Mouse (Mus musculus): ENCODE data around the gene Gcdh. TPM values are rescaled to one million over a fixed set of nuclear protein-coding genes. Genes with fewer than 3 reads are reported as not detected.
"Not testable (repeated sequence)": the region's sequence is repeated elsewhere in the genome, so short reads cannot be mapped to it uniquely, and the experiment has no call there.

The Gcdh gene
- total RNA-seq, 2 experiments from 2014 or later, result 35.6 to 44.1 TPM

DNA sequence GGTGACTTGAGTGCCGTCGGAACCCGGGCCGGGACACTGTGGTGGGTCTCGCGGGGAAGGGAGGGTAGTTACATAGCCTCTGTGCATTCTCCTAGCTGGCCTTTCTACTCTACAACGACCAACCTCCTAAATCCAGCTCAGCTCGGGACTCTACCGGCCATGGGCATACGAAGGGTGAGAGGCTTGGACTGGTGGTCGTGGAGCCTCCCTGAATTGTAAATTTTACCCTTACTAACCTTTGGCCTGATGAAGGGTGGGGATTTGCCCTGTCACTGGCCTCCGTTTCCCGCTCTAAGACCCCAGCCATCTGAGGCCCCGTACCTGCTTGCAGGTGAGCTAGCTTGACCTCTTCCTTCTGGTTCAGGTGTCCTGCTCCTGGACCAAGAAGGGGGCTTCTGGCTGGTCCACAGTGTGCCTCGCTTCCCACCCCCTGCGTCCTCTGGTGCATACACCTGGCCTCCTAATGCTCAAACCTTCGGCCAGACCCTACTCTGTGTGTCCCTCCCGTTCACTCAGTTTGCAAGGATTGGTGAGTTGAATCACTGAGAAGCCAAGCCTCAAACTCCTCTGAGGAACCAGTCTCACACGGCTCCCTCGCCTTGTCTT is 15.5 kb upstream of the Gcdh start:
- Histone ChIP-seq H3K4me3 (peak overlapping the region; percentile 48), H3K27ac (no peak overlapping the region)
- intact Hi-C loops (cut with DNase I), result no loop called here
- no peak for TF ChIP-seq CTCF (IDR thresholded peaks at IDR 0.05)
- no peak for DNase-seq (ENCODE audit: extremely low spot score in 1 of 2, low spot score in 2 of 2)

DNA sequence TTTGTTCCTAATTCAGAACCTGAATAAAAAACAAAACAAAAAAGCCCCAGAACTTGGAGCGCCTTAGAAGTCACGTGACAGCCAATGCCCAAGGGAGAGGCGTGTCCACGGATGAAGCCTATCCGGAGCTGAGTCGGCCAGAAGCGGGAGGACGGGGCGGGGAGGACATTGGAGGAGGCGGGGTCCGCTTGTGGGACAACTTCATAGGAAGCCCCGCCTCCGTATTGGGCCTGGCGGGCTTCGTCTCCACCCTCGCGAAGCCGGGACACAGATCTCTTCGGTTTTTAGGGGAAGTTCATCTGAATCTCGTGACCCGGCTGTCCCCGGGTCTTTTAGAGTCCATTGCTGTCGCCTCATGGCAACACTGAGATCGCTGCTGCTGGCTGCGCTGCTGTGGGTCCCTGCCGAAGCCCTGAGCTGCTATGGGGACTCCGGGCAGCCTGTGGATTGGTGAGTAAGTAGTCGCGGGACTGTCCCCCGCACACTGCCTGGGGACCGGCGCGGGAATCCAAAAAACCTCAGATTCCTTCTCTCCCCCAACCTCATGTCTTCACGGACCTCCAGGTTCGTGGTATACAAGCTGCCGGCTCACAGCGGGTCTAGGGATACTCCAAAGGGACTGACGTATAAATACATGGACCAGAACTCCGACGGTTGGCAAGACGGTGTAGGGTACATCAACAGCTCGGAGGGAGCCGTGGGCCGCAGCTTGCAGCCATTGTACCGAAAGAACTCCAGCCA is 14.9 kb upstream of the Gcdh start, which contains the start of gene Dnase2a:
Gene Dnase2a, plus strand, starts transcription at position 140 of the 741 bp plus-strand sequence.
- DNase-seq (ENCODE audit: extremely low spot score in 1 of 2, low spot score in 2 of 2), result peak; percentile 70 to 81
- no peak for TF ChIP-seq CTCF (IDR thresholded peaks at IDR 0.05)
- Histone ChIP-seq H3K4me3 (peak within 1 kb of the TSS; percentile 48), H3K27ac (no peak within 1 kb of the TSS)
- intact Hi-C loops (cut with DNase I), result no loop called here

DNA sequence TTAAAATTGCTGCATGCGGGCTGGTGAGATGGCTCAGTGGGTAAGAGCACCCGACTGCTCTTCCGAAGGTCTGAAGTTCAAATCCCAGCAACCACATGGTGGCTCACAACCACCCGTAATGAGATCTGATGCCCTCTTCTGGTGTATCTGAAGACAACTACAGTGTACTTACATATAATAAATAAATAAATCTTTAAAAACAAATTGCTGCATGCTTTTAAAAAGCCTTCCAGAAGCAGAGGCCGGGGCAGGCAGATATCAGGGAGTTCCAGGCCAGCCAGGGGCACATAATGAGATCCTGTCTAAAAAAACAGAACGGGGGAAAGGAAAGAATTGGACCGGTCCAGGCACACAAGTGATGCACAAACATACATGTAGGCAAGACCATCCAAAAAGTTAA is 14.3 kb upstream of the Gcdh start:
- DNase-seq (ENCODE audit: extremely low spot score in 1 of 2, low spot score in 2 of 2); H3K27ac ChIP-seq; intact Hi-C loops (cut with DNase I): not testable (repeated sequence)
- H3K4me3 ChIP-seq, result peak overlapping the region; percentile 48

DNA sequence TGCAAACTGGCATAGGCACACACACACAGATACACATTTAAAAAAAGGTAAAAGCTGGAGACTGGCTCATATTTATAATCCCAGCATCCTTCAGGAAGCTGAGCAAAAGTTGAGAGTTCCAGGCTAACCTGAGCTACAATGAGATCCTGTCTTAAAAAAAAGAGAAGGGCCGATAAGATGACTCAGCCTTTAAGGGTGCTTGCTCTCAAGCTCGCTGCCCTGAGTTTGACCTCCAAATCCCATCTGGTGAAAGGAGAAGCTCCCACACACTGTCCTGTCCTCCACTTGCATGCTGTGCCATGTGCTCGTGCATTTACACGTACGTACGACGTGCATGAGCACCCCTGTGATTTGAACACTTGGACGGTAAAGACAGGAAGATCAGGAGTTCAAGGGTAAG is 13.8 kb upstream of the Gcdh start:
- intact Hi-C loops (cut with DNase I), result no loop called here
- DNase-seq (ENCODE audit: extremely low spot score in 1 of 2, low spot score in 2 of 2), result no peak
- H3K4me3 ChIP-seq, result no peak overlapping the region
- no peak overlapping the region for H3K27ac ChIP-seq
- no peak for TF ChIP-seq CTCF (IDR thresholded peaks at IDR 0.05)

DNA sequence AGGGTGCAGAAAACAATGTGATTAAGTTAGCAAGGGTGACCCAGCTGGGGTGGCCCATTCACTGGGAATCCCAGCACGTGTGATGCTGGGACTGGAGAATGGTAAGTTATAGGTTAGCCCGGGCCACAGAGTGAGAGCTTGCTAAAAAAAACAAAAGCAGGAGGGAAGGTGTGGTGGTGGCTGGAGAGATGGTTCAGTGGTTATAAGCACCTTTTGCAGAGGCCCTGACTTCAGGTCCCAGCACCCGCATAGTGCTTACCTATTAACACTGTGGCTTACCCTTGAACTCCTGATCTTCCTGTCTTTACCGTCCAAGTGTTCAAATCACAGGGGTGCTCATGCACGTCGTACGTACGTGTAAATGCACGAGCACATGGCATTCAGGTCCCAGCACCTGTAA is 13.3 kb upstream of the Gcdh start:
- TF ChIP-seq CTCF (IDR thresholded peaks at IDR 0.05), result no peak
- H3K4me3 ChIP-seq, result no peak overlapping the region
- H3K27ac ChIP-seq, result no peak overlapping the region
- intact Hi-C loops (cut with DNase I), result no loop called here
- DNase-seq (ENCODE audit: extremely low spot score in 1 of 2, low spot score in 2 of 2), result no peak

GRCm38 (mm10) chr8:84904351-84904750 is 10.6 kb upstream of the Gcdh start:
- intact Hi-C loops (cut with DNase I), result no loop called here
- no peak for TF ChIP-seq CTCF (IDR thresholded peaks at IDR 0.05)
- Histone ChIP-seq H3K4me3 (no peak overlapping the region), H3K27ac (no peak overlapping the region)
- DNase-seq (ENCODE audit: extremely low spot score in 1 of 2, low spot score in 2 of 2), result no peak

DNA sequence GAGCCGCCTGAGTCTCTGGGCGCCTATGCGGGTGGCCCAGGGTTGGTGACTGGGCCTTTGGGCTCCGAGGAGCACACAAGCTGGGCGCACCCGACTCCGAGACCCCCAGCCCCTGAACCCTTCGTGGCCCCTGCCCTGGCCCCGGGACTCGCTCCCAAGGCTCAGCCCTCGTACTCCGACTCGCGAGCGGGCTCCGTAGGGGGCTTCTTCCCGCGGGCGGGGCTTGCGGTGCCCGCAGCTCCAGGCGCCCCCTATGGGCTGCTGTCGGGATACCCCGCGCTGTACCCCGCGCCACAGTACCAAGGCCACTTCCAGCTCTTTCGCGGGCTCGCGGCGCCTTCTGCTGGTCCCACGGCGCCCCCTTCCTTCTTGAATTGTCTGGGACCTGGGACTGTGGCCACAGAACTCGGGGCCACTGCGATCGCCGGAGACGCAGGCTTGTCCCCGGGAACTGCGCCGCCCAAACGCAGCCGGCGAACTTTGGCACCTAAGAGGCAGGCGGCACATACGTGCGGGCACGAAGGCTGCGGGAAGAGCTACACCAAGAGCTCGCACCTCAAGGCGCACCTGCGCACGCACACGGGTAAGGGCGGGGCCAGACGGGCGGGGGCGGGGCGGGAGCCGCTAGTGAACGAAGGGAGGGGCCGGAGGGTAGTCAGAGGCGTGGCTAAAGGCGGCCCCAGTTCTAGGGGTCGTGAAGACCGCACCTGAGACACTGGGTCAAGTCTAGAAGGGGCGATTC is 9.4 kb upstream of the Gcdh start:
- peak overlapping the region; percentile 62; the same call in 1 of the 2 replicates for H3K27ac ChIP-seq
- intact Hi-C loops (cut with DNase I), result no loop called here

GRCm38 (mm10) chr8:84902367-84902919 is 8.7 kb upstream of the Gcdh start:
- intact Hi-C loops (cut with DNase I), result no loop called here
- no peak for TF ChIP-seq CTCF (IDR thresholded peaks at IDR 0.05)
- Histone ChIP-seq H3K27ac (peak overlapping the region; percentile 62; the same call in 1 of the 2 replicates), H3K4me3 (peak overlapping the region; percentile 63)
- no peak for DNase-seq (ENCODE audit: extremely low spot score in 1 of 2, low spot score in 2 of 2)

More for the DNA sequence above, 9.4 kb upstream of the Gcdh start:
- DNase-seq (ENCODE audit: extremely low spot score in 1 of 2, low spot score in 2 of 2), result peak; percentile 91 to 93
- TF ChIP-seq CTCF (IDR thresholded peaks at IDR 0.05), result peak; percentile 99
- peak overlapping the region; percentile 63 for H3K4me3 ChIP-seq

DNA sequence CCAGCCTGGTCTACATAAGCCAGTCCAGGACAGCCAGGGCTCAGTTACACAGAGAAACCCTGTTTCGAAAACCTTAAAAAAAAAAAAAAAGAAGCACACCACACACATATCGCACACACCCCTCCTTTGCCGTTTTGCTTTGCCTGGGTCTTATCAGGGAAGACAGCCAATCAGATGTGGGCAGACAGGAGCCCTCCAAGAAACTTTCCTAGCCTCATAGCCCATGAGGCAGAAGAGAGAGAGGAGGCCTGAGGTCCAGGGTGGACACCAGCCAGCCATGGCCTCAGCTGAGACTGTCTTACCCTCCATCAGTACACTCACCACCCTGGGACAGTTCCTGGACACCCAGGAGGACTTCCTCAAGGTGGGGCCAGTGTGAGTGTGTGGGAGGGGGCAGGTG is 8.0 kb upstream of the Gcdh start, which contains the start of gene Klf1:
Gene Klf1, plus strand, starts transcription at position 177 of the 400 bp plus-strand sequence.
- Histone ChIP-seq H3K27ac (peak within 1 kb of the TSS; percentile 62; the same call in 1 of the 2 replicates), H3K4me3 (peak within 1 kb of the TSS; percentile 63)
- intact Hi-C loops (cut with DNase I), result no loop called here
- no peak for DNase-seq (ENCODE audit: extremely low spot score in 1 of 2, low spot score in 2 of 2)
- no peak for TF ChIP-seq CTCF (IDR thresholded peaks at IDR 0.05)

DNA sequence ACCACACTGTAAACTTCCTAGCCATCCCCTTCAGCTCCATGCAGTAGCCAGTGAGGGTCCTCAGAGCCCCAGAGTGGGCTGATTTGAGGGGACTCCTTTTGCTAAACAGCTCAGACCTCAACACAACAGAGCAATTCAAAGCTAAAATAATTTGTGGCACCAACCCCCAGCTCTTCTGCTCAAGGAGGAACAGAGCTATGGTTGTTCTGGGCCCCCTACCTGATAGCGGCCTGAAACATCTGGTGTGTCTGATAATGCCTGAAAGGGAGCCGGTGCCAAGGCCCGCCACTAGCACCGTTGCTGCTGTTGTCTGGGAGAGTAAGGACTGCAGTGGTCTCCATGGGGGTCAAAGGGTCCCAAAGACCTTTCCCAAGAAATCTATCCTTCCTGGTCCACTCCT is 7.3 kb upstream of the Gcdh start:
- TF ChIP-seq CTCF (IDR thresholded peaks at IDR 0.05), result no peak
- intact Hi-C loops (cut with DNase I), result no loop called here
- no peak for DNase-seq (ENCODE audit: extremely low spot score in 1 of 2, low spot score in 2 of 2)

DNA sequence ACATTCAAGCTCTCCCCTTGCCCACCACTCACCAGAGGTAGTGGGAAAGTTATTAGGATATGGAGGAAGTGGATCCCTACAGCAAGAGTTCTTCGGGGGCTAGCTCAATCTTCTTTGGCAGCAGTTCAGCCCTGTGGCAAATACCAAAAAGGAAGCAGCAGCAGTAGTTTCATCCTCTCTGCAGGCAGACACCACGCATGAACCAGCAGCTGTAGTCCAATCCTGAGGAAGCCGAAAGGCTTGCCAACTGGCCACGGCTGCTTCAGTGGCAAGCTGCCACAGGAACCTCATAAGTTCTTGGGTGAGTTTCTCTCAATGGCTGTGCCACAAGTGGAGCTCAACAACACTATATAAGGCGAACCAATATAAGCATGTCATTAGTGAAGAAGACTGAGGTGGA is 2.2 kb upstream of the Gcdh start:
- Histone ChIP-seq H3K27ac (no peak overlapping the region), H3K4me3 (no peak overlapping the region)
- no peak for TF ChIP-seq CTCF (IDR thresholded peaks at IDR 0.05)
- no peak for DNase-seq (ENCODE audit: extremely low spot score in 1 of 2, low spot score in 2 of 2)
- intact Hi-C loops (cut with DNase I), result no loop called here

More for the DNA sequence above, 7.3 kb upstream of the Gcdh start:
- H3K27ac ChIP-seq, result no peak overlapping the region
- no peak overlapping the region for H3K4me3 ChIP-seq

Measured in left cerebral cortex, adult 2 months (tissue).